8 mouse cellular contexts compared by ENCODE assay signal in the genomic region with DNA sequence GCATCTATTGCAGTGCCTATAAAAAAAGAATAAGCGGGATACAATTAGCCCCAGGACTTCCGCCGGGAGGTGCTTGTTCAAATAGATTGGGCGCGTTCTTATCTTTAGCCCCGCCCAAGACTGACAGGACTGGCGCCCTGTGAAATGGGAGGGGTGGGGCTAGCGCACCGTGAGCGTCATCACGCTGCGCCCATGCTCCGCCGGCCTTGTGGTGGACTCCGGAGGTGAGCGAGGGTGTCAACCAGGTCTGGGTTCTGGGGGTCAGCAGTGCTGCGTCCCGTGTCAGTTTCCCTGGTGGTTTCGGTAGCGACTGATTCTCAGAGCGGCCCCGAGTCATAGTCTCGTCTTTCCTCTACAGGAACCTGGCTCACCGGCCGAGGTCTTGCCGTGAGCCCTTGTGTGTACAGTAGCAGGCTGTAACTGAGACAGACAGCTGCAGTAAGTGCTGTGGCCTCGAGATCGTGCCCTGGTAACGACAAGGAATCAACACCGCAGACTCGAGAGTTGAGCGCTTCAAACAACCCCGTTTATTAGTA. TPM values are rescaled to one million over a fixed set of nuclear protein-coding genes. Genes with fewer than 3 reads are reported as not detected.
DNase-seq lines count a peak whose midpoint lies in the region; ATAC-seq lines count a peak whose summit lies in the region.

A gene (plus strand): TSS at position 172 of the 536 bp plus-strand sequence.

- ATAC-seq in megakaryocyte progenitor cell, adult 5-6 weeks (replicated peaks; ENCODE audit: poor library complexity) = peak; percentile 99

- DNase-seq in adipocyte (ENCODE audit: low spot score) = peak; percentile 95
- peak; percentile 98 for DNase-seq in embryo, embryonic 10 days (ENCODE audit: low spot score)
- DNase-seq in gastrocnemius, postnatal 10 days = peak; percentile 90
- DNase-seq in induced T-regulatory cell, adult 2 months (ENCODE audit: low read depth) = peak; percentile 96
- peak; percentile 80 to 93 for DNase-seq in left cerebral cortex, adult 9 months (ENCODE audit: low spot score in 2 of 2)
- peak; percentile 88 for DNase-seq in right cerebral cortex, postnatal 14 days
- peak; percentile 89 to 93 for DNase-seq in urinary bladder, postnatal 36 days (ENCODE audit: low spot score in 2 of 2)

RNA-seq across cellular contexts. Expression of the gene that starts here (rescaled TPM):
- total RNA-seq in gastrocnemius, postnatal 10 days (2021) = 10 to 100 TPM; 72.1 to 74.5 TPM
- 156 and 202 TPM in 2 replicates for total RNA-seq in megakaryocyte progenitor cell, adult 5-6 weeks (2015)
- 130 and 149 TPM in 2 replicates for total RNA-seq in megakaryocyte progenitor cell, adult 5-6 weeks (2017)

Comparison
In these comparisons a context has a peak if more than half of its experiments do, and no peak if none do; other contexts are left out.
1. Peak in every context shown above with its lines: DNase-seq and ATAC-seq.